Mouse (Mus musculus): Measurements from ENCODE around the gene 4930415O20Rik.

- TF ChIP-seq CTCF (IDR thresholded peaks at IDR 0.05) (no peak), EP300 (IDR thresholded peaks at IDR 0.05) (no peak)
These were observed 55.3 kb downstream of the 4930415O20Rik start for GRCm38 (mm10) chr15:98626078-98626477.
